Mouse (Mus musculus) kidney, adult 2 months (tissue): ENCODE data around the gene Col4a1.

Source experiments
- CTCF ChIP-seq: fragments of 200-500 bp; conservative IDR thresholded peaks from 2 replicates; pipeline ENCODE4 v1.5.1; 2011; ENCODE audit warnings: low read depth, mild to moderate bottlenecking, control low read depth, low read length, moderate library complexity, mixed read lengths; ENCODE audit not compliant: insufficient read depth, insufficient read length
- POLR2A ChIP-seq: fragments of 200-500 bp; IDR thresholded peaks from one replicate; pipeline ENCODE4 v1.6.1; 2011; ENCODE audit warnings: low read depth, low read length, control low read depth

GRCm38 (mm10) chr8:11273506-11274158, 39.0 kb downstream of the Col4a1 start:
- no peak for TF ChIP-seq CTCF
- no peak for TF ChIP-seq POLR2A
